Mouse (Mus musculus): ENCODE data around the gene Macf1. TPM values are rescaled to one million over a fixed set of nuclear protein-coding genes. Genes with fewer than 3 reads are reported as not detected.
A peak's percentile ranks its signal among the peaks of the same experiment; 100 is the strongest.

Gene Macf1
- total and polyA plus RNA-seq, 2 experiments from 2014 or later: 57.3 to 243 TPM

- 39% methylated on average over 4 of the region's 4 CpGs for whole genome bisulfite sequencing
- DNase-seq (ENCODE audit: low spot score): no peak
These were observed 67.2 kb downstream of the Macf1 start for GRCm38 (mm10) chr4:123616971-123617370.

GRCm38 (mm10) chr4:123616501-123616900 is 67.7 kb downstream of the Macf1 start:
- Histone ChIP-seq H3K27ac (no peak overlapping the region), H3K9me3 (ENCODE audit: low read length) (no peaks in the 10 kb centered on the region), H3K36me3 (ENCODE audit: insufficient read depth, low read length) (no peaks in the 10 kb centered on the region), H3K4me2 (ENCODE audit: low read depth, low read length) (no peak overlapping the region), H3K4me3 (ENCODE audit: low read length) (no peak overlapping the region), H3K27me3 (ENCODE audit: insufficient read depth, low read length) (no peaks in the 10 kb centered on the region), H3K4me1 (ENCODE audit: insufficient read depth, low read length) (peaks cover 13% of the 10 kb centered on the region), H3K9ac (replicated peaks; ENCODE audit: low read length) (no peak overlapping the region)
- TF ChIP-seq CTCF (IDR thresholded peaks at IDR 0.05; ENCODE audit: low read depth): no peak
- ATAC-seq (no peak), DNase-seq (ENCODE audit: low spot score) (no peak)

More at GRCm38 (mm10) chr4:123616971-123617370, 67.2 kb downstream of the Macf1 start:
- H3K4me1 ChIP-seq (ENCODE audit: insufficient read depth, low read length): peaks cover 13% of the 10 kb centered on the region
- no peak overlapping the region for H3K9ac ChIP-seq (replicated peaks; ENCODE audit: low read length)
- H3K4me3 ChIP-seq (ENCODE audit: low read length): no peak overlapping the region
- H3K27me3 ChIP-seq (ENCODE audit: insufficient read depth, low read length): no peaks in the 10 kb centered on the region
- no peak for TF ChIP-seq CTCF (IDR thresholded peaks at IDR 0.05; ENCODE audit: low read depth)
- H3K27ac ChIP-seq: no peak overlapping the region
- no peak for ATAC-seq
- no peaks in the 10 kb centered on the region for H3K36me3 ChIP-seq (ENCODE audit: insufficient read depth, low read length)
- no peak overlapping the region for H3K4me2 ChIP-seq (ENCODE audit: low read depth, low read length)
- H3K9me3 ChIP-seq (ENCODE audit: low read length): no peaks in the 10 kb centered on the region

- Histone ChIP-seq H3K27me3 (ENCODE audit: insufficient read depth, low read length) (no peaks in the 10 kb centered on the region), H3K4me1 (ENCODE audit: insufficient read depth, low read length) (peaks cover 13% of the 10 kb centered on the region), H3K4me3 (ENCODE audit: low read length) (no peak overlapping the region), H3K4me2 (ENCODE audit: low read depth, low read length) (no peak overlapping the region), H3K36me3 (ENCODE audit: insufficient read depth, low read length) (no peaks in the 10 kb centered on the region), H3K9ac (replicated peaks; ENCODE audit: low read length) (no peak overlapping the region), H3K27ac (no peak overlapping the region), H3K9me3 (ENCODE audit: low read length) (no peaks in the 10 kb centered on the region)
- DNase-seq (ENCODE audit: low spot score) (no peak), ATAC-seq (no peak)
- 73% methylated on average over 7 of the region's 7 CpGs for WGBS
- TF ChIP-seq CTCF (IDR thresholded peaks at IDR 0.05; ENCODE audit: low read depth): no peak
These were observed 70.7 kb downstream of the Macf1 start for GRCm38 (mm10) chr4:123613309-123613947.

- no peaks in the 10 kb centered on the region for H3K36me3 ChIP-seq (ENCODE audit: insufficient read depth, low read length)
- ATAC-seq: no peak
- peaks cover 7% of the 10 kb centered on the region; the same call in 1 of the 2 replicates for H3K4me1 ChIP-seq (ENCODE audit: insufficient read depth, low read length)
- no peak for DNase-seq (ENCODE audit: low spot score)
- H3K4me2 ChIP-seq (ENCODE audit: low read depth, low read length): no peak overlapping the region
- no peaks in the 10 kb centered on the region for H3K27me3 ChIP-seq (ENCODE audit: insufficient read depth, low read length)
- H3K27ac ChIP-seq: no peak overlapping the region
- no peak for TF ChIP-seq CTCF (IDR thresholded peaks at IDR 0.05; ENCODE audit: low read depth)
- no peak overlapping the region for H3K4me3 ChIP-seq (ENCODE audit: low read length)
- WGBS: 93% methylated on average over 1 of the region's 1 CpGs
- no peak overlapping the region for H3K9ac ChIP-seq (replicated peaks; ENCODE audit: low read length)
- no peaks in the 10 kb centered on the region; the same call in 1 of the 2 replicates for H3K9me3 ChIP-seq (ENCODE audit: low read length)
These were observed 72.2 kb downstream of the Macf1 start for GRCm38 (mm10) chr4:123611940-123612339.

GRCm38 (mm10) chr4:123611241-123611640 is 72.9 kb downstream of the Macf1 start:
- Histone ChIP-seq H3K36me3 (ENCODE audit: insufficient read depth, low read length) (no peaks in the 10 kb centered on the region), H3K4me1 (ENCODE audit: insufficient read depth, low read length) (peaks cover 7% of the 10 kb centered on the region; the same call in 1 of the 2 replicates), H3K27me3 (ENCODE audit: insufficient read depth, low read length) (no peaks in the 10 kb centered on the region), H3K4me2 (ENCODE audit: low read depth, low read length) (no peak overlapping the region), H3K9ac (replicated peaks; ENCODE audit: low read length) (no peak overlapping the region), H3K27ac (no peak overlapping the region), H3K4me3 (ENCODE audit: low read length) (no peak overlapping the region), H3K9me3 (ENCODE audit: low read length) (no peaks in the 10 kb centered on the region; the same call in 1 of the 2 replicates)
- TF ChIP-seq CTCF (IDR thresholded peaks at IDR 0.05; ENCODE audit: low read depth): no peak
- DNase-seq (ENCODE audit: low spot score) (no peak), ATAC-seq (no peak)
- WGBS: 93% methylated on average over 1 of the region's 2 CpGs

GRCm38 (mm10) chr4:123607174-123607573 is 77.0 kb downstream of the Macf1 start:
- Histone ChIP-seq H3K9me3 (ENCODE audit: low read length) (no peaks in the 10 kb centered on the region; the same call in 1 of the 2 replicates), H3K4me1 (ENCODE audit: insufficient read depth, low read length) (no peaks in the 10 kb centered on the region), H3K36me3 (ENCODE audit: insufficient read depth, low read length) (no peaks in the 10 kb centered on the region), H3K4me3 (ENCODE audit: low read length) (no peak overlapping the region), H3K27ac (no peak overlapping the region), H3K4me2 (ENCODE audit: low read depth, low read length) (no peak overlapping the region), H3K9ac (replicated peaks; ENCODE audit: low read length) (no peak overlapping the region), H3K27me3 (ENCODE audit: insufficient read depth, low read length) (no peaks in the 10 kb centered on the region)
- no peak for DNase-seq (ENCODE audit: low spot score)
- peak; percentile 50 for TF ChIP-seq CTCF (IDR thresholded peaks at IDR 0.05; ENCODE audit: low read depth)
- no peak for ATAC-seq
- WGBS: 91% methylated on average over 1 of the region's 1 CpGs

GRCm38 (mm10) chr4:123605948-123606347 is 78.2 kb downstream of the Macf1 start:
- no peaks in the 10 kb centered on the region for H3K36me3 ChIP-seq (ENCODE audit: insufficient read depth, low read length)
- DNase-seq (ENCODE audit: low spot score) (peak; percentile 50), ATAC-seq (peak; percentile 72)
- no peaks in the 10 kb centered on the region for H3K4me1 ChIP-seq (ENCODE audit: insufficient read depth, low read length)
- H3K9ac ChIP-seq (replicated peaks; ENCODE audit: low read length): no peak overlapping the region
- TF ChIP-seq CTCF (IDR thresholded peaks at IDR 0.05; ENCODE audit: low read depth): peak; percentile 15
- WGBS: 26% methylated on average over 5 of the region's 5 CpGs
- H3K4me3 ChIP-seq (ENCODE audit: low read length): no peak overlapping the region
- no peak overlapping the region for H3K27ac ChIP-seq
- H3K4me2 ChIP-seq (ENCODE audit: low read depth, low read length): no peak overlapping the region
- no peaks in the 10 kb centered on the region for H3K27me3 ChIP-seq (ENCODE audit: insufficient read depth, low read length)
- H3K9me3 ChIP-seq (ENCODE audit: low read length): no peaks in the 10 kb centered on the region; the same call in 1 of the 2 replicates
